Mouse (Mus musculus) thymus, adult 2 months (tissue): ENCODE results near the gene Kpna2.

Source experiments
- CTCF ChIP-seq: fragments of 200-500 bp; IDR thresholded peaks from 2 replicates; pipeline ENCODE4 v1.5.1; 2012; ENCODE audit warnings: mild to moderate bottlenecking, control low read depth, low read length, moderate library complexity, borderline replicate concordance; ENCODE audit not compliant: control insufficient read depth, poor library complexity, insufficient read depth; ENCODE audit errors: extremely low read depth
- POLR2A ChIP-seq: fragments of 200-500 bp; IDR thresholded peaks from 2 replicates; pipeline ENCODE4 v1.6.1; 2012; ENCODE audit warnings: mild to moderate bottlenecking, low read length, control low read depth, moderate library complexity; ENCODE audit not compliant: control insufficient read depth, poor library complexity, insufficient read depth; ENCODE audit errors: extremely low read depth

DNA sequence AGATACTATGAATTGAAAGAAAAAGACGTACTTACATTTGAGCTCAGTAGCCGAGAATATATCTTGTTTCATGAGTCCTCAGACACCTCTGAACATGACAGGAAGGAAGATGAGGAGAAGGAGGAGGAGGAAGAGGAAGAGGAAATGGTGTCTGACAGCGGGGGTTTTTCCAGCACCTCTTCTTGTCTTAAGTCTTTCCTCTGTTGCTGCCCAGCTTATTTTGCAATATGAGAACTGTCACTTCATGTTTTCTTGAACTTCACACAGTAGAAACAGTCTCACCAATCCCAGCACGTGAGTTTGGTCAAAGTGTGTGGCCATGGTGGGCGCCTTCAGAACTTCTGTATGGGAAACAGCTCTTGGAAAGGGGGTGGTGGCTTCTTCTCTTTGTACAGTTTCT, 26.3 kb downstream of the Kpna2 start:
- no peak for TF ChIP-seq CTCF
- no peak for TF ChIP-seq POLR2A
